Mouse (Mus musculus): ENCODE results near the gene Ebf1. TPM values are rescaled to one million over a fixed set of nuclear protein-coding genes. Genes with fewer than 3 reads are reported as not detected.

Ebf1 gene
- polyA plus RNA-seq, 1 experiment: 2.7 TPM

- Histone ChIP-seq H3K36me3 (ENCODE audit: control insufficient read depth, insufficient read depth) (no peaks in the 10 kb centered on the region), H3K4me3 (peak overlapping the region; percentile 78), H3K4me2 (ENCODE audit: low read depth) (peak overlapping the region; percentile 92), H3K79me2 (ENCODE audit: control insufficient read depth, insufficient read depth) (peaks cover 10% of the 10 kb centered on the region), H3ac (ENCODE audit: control insufficient read depth, insufficient read length) (peak overlapping the region; percentile 26), H3K27me3 (ENCODE audit: control insufficient read depth, insufficient read depth, insufficient read length) (no peaks in the 10 kb centered on the region)
- TF ChIP-seq E2F4 (IDR thresholded peaks at IDR 0.05; ENCODE audit: insufficient read depth) (no peak), SRF (IDR thresholded peaks at IDR 0.05; ENCODE audit: control insufficient read depth, insufficient read length, low read depth) (peak; percentile 15), MYOG (IDR thresholded peaks at IDR 0.05; ENCODE audit: control insufficient read depth in 1 of 3, insufficient read depth in 1 of 3, insufficient read length in 2 of 3, low read depth in 2 of 3) (peak in 1 of 3 experiments; percentile 6), POLR2A (IDR thresholded peaks at IDR 0.05; ENCODE audit: insufficient read length, low read depth) (peak; percentile 59), POLR2AphosphoS2 (IDR thresholded peaks at IDR 0.05; ENCODE audit: insufficient read length, low read depth) (peak; percentile 38)
Measured at GRCm38 (mm10) chr11:44617734-44618586, 843 bp downstream of the Ebf1 start.

- TF ChIP-seq POLR2A (IDR thresholded peaks at IDR 0.05; ENCODE audit: insufficient read length, low read depth) (no peak), USF1 (IDR thresholded peaks at IDR 0.05; ENCODE audit: low read depth) (no peak), REST (IDR thresholded peaks at IDR 0.05; ENCODE audit: insufficient read depth, insufficient read length) (no peak), TCF12 (IDR thresholded peaks at IDR 0.05; ENCODE audit: insufficient read depth, poor library complexity, severe bottlenecking) (no peak), TCF3 (IDR thresholded peaks at IDR 0.05; ENCODE audit: insufficient read length, low read depth) (no peak), E2F4 (IDR thresholded peaks at IDR 0.05; ENCODE audit: insufficient read depth) (no peak), MAX (IDR thresholded peaks at IDR 0.05; ENCODE audit: low read depth) (no peak), MYOD1 (IDR thresholded peaks at IDR 0.05; ENCODE audit: control insufficient read depth in 1 of 3, insufficient read length in 2 of 3, low read depth in 2 of 3) (no peak)
- Histone ChIP-seq H3K4me3 (peak overlapping the region; percentile 78), H3ac (ENCODE audit: control insufficient read depth, insufficient read length) (no peak overlapping the region), H3K79me2 (ENCODE audit: control insufficient read depth, insufficient read depth) (peaks cover 10% of the 10 kb centered on the region), H3K36me3 (ENCODE audit: control insufficient read depth, insufficient read depth) (no peaks in the 10 kb centered on the region), H3K4me2 (ENCODE audit: low read depth) (peak overlapping the region; percentile 92), H3K27me3 (ENCODE audit: control insufficient read depth, insufficient read depth, insufficient read length) (no peaks in the 10 kb centered on the region)
Measured at GRCm38 (mm10) chr11:44619131-44619886, 2.2 kb downstream of the Ebf1 start.

GRCm38 (mm10) chr11:44619887-44620693, 3.0 kb downstream of the Ebf1 start:
- H3K4me2 ChIP-seq (ENCODE audit: low read depth): peak overlapping the region; percentile 92
- TF ChIP-seq MYOD1 (IDR thresholded peaks at IDR 0.05; ENCODE audit: control insufficient read depth in 1 of 3, insufficient read length in 2 of 3, low read depth in 2 of 3) (no peak), REST (IDR thresholded peaks at IDR 0.05; ENCODE audit: insufficient read depth, insufficient read length) (no peak), USF1 (IDR thresholded peaks at IDR 0.05; ENCODE audit: low read depth) (no peak), POLR2AphosphoS2 (IDR thresholded peaks at IDR 0.05; ENCODE audit: insufficient read length, low read depth) (no peak), TCF12 (IDR thresholded peaks at IDR 0.05; ENCODE audit: insufficient read depth, poor library complexity, severe bottlenecking) (no peak), E2F4 (IDR thresholded peaks at IDR 0.05; ENCODE audit: insufficient read depth) (no peak), TCF3 (IDR thresholded peaks at IDR 0.05; ENCODE audit: insufficient read length, low read depth) (no peak), SRF (IDR thresholded peaks at IDR 0.05; ENCODE audit: control insufficient read depth, insufficient read length, low read depth) (no peak), MYOG (IDR thresholded peaks at IDR 0.05; ENCODE audit: control insufficient read depth in 1 of 3, insufficient read depth in 1 of 3, insufficient read length in 2 of 3, low read depth in 2 of 3) (no peak), MAX (IDR thresholded peaks at IDR 0.05; ENCODE audit: low read depth) (no peak), POLR2A (IDR thresholded peaks at IDR 0.05; ENCODE audit: insufficient read length, low read depth) (no peak), CEBPB (IDR thresholded peaks at IDR 0.05; ENCODE audit: insufficient read depth, poor library complexity, severe bottlenecking) (no peak)
- peaks cover 10% of the 10 kb centered on the region for H3K79me2 ChIP-seq (ENCODE audit: control insufficient read depth, insufficient read depth)
- no peaks in the 10 kb centered on the region for H3K27me3 ChIP-seq (ENCODE audit: control insufficient read depth, insufficient read depth, insufficient read length)
- H3K36me3 ChIP-seq (ENCODE audit: control insufficient read depth, insufficient read depth): no peaks in the 10 kb centered on the region
- no peak overlapping the region for H3ac ChIP-seq (ENCODE audit: control insufficient read depth, insufficient read length)
- H3K4me3 ChIP-seq: peak overlapping the region; percentile 78

- no peak for TF ChIP-seq REST (IDR thresholded peaks at IDR 0.05; ENCODE audit: insufficient read depth, insufficient read length)
- no peak for TF ChIP-seq USF1 (IDR thresholded peaks at IDR 0.05; ENCODE audit: low read depth)
- no peak for TF ChIP-seq CEBPB (IDR thresholded peaks at IDR 0.05; ENCODE audit: insufficient read depth, poor library complexity, severe bottlenecking)
- no peak for TF ChIP-seq MYOG (IDR thresholded peaks at IDR 0.05; ENCODE audit: control insufficient read depth in 1 of 3, insufficient read depth in 1 of 3, insufficient read length in 2 of 3, low read depth in 2 of 3)
- TF ChIP-seq POLR2AphosphoS2 (IDR thresholded peaks at IDR 0.05; ENCODE audit: insufficient read length, low read depth): no peak
- TF ChIP-seq SRF (IDR thresholded peaks at IDR 0.05; ENCODE audit: control insufficient read depth, insufficient read length, low read depth): no peak
- TF ChIP-seq POLR2A (IDR thresholded peaks at IDR 0.05; ENCODE audit: insufficient read length, low read depth): no peak
- no peak for TF ChIP-seq E2F4 (IDR thresholded peaks at IDR 0.05; ENCODE audit: insufficient read depth)
- no peak for TF ChIP-seq TCF12 (IDR thresholded peaks at IDR 0.05; ENCODE audit: insufficient read depth, poor library complexity, severe bottlenecking)
- TF ChIP-seq MYOD1 (IDR thresholded peaks at IDR 0.05; ENCODE audit: control insufficient read depth in 1 of 3, insufficient read length in 2 of 3, low read depth in 2 of 3): no peak
- no peak for TF ChIP-seq TCF3 (IDR thresholded peaks at IDR 0.05; ENCODE audit: insufficient read length, low read depth)
- H3K4me3 ChIP-seq: no peak overlapping the region
- H3K36me3 ChIP-seq (ENCODE audit: control insufficient read depth, insufficient read depth): no peaks in the 10 kb centered on the region
- H3K27me3 ChIP-seq (ENCODE audit: control insufficient read depth, insufficient read depth, insufficient read length): no peaks in the 10 kb centered on the region
- H3K4me2 ChIP-seq (ENCODE audit: low read depth): no peak overlapping the region
- peaks cover 10% of the 10 kb centered on the region for H3K79me2 ChIP-seq (ENCODE audit: control insufficient read depth, insufficient read depth)
- H3ac ChIP-seq (ENCODE audit: control insufficient read depth, insufficient read length): no peak overlapping the region
Measured at GRCm38 (mm10) chr11:44620694-44621446, 3.8 kb downstream of the Ebf1 start.

Data from myocyte (in vitro differentiated cells).